Mouse (Mus musculus) testis, adult 2 months (tissue): Measurements from ENCODE around the gene Tdrkh.
A peak's percentile ranks its signal among the peaks of the same experiment; 100 is the strongest.

ENCODE experiments used
- CTCF ChIP-seq: fragments of 200-500 bp; IDR thresholded peaks from 2 replicates; pipeline ENCODE4 v1.5.1; 2012; ENCODE audit warnings: low read depth, mild to moderate bottlenecking, inconsistent platforms, low read length, moderate library complexity; ENCODE audit not compliant: control insufficient read depth, insufficient read depth, insufficient replicate concordance
- POLR2A ChIP-seq: fragments of 200-500 bp; IDR thresholded peaks from 2 replicates; pipeline ENCODE4 v1.6.1; 2012; ENCODE audit warnings: low read depth, mild to moderate bottlenecking, inconsistent platforms, low read length, moderate library complexity; ENCODE audit not compliant: control insufficient read depth

DNA sequence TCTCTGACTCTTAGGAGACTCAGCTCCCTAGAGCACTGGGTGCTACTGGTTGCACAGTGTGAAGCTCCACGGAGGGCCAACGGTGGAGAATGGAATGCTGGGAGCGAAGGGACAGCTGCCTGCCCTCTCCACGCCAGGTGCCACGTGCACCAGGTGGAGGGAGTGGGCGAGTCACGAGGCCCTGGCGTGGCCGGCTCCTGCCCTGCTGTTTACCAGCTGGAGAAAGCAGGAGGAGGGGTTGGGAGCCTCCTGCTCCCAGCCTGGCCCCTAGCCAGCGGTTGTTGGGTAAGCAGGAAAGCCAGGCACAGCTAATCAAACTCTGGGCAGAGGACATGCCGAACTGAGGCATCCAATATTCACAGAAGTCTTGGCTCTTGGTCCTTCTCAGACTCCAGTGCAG, 41.4 kb upstream of the Tdrkh start:
- TF ChIP-seq POLR2A (peak; percentile 82; the same call in 1 of the 2 replicates), CTCF (no peak)
